Mouse (Mus musculus) WW6 (cell line): ENCODE results near the gene Epha4.

ENCODE experiments used
- DNase-seq: peaks from one replicate; pipeline ENCODE4 v3.0.0-alpha.2; 2013; ENCODE audit warnings: low read depth, low spot score

Epha4 gene

DNA sequence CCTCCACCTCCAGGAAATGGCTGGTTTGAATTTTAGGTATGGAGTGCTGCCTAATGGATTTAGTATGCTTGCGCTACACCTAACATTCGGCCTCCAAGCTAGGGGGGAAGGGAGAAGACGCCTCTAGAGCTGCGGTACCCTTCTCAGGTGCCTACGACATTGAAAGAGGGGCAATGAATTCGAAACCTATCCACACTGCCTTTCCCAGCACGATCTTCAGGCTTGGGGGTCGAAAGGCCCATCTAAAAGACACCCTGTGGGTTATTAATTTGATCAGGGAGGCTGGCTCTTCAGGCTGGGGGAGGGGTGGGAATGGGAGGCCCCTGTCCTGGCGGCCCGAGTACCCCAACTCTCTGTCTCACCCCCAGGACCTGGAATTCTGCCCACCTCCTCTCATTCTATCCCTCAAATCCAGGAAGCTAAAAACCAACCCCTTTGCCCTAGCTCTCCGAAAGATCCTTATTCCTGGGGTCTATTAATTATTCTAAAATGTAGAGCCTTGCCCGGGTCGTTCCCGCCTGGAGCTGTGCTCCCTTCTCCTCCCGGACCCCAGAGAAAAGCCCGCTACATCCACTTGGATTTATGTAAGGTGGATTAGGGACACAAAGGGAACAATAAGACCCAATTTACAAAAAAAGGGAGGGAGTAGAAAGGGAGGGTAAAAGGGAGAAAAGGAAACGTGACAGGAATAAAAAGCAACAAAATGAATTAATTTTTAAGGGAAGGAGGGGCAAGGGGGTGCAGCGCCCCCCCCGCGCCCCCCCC, 2.3 kb downstream of the Epha4 start:
- DNase-seq = no peak

DNA sequence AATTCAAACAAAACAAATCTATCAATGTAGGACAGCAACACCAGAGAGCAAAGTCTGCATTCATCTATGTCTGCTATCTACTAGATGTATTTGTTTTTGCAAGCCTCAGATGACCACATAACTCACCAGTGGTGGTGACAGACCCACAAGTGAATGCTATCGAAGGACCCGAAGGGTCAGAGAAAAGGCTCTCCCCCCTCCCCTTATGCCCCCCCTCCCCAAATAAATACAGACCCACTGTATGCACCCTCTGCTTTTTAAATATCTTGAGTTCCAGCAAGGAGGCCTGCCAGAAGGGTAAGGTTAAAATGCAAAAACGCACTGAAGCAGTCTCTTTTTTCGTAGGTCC, 2.9 kb downstream of the Epha4 start:
- DNase-seq = no peak

DNA sequence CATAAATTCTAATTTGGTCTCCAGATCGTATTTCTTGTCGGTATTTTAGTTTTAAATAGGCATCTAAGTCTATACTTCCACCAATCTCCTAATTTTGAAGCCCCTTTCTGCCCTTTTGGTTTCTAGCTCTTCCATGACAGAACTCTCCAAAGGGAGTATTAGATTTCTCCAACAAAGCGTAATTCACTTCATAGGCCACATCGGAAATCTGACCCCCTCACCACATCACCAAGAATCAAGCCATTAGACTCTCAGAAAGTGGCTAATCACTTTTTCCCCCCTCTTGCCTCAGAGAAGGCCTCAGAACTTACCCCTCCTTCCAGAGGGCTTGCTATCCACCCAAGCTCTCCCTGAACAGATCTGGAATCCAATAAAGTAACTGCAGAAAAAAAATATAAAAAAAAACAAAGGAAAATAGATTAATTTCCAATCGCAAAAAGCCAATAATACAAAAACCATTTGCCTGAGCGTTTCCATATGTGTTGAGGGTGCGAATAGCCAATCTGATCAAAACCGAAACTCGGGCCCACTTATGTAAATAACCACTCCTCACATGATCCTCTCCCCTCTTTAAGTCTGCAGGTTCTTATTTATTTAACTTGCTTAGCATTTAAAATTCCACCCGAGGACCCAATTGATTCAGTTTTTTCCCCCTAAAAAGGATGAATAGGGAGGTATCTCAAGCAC, 3.4 kb downstream of the Epha4 start:
- DNase-seq = no peak

DNA sequence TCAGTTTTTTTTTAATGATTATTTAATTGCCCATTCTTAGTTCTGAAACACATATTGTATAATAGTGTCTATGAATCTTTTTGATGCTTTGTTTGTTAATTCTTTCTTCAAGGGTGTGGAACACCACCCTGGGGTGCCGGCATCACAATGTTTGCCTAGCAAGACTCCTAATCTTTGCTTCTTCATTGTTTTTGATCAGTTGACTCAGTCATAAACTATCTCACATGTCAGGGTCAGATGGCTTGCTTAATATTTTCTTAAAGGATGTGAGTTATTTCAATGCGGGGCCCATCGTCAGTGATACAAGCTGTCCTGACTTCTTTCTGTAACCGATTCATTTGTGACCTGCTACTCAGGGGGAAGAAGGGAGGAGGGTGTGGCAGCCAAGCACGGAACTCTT, 4.3 kb downstream of the Epha4 start:
- no peak for DNase-seq

DNA sequence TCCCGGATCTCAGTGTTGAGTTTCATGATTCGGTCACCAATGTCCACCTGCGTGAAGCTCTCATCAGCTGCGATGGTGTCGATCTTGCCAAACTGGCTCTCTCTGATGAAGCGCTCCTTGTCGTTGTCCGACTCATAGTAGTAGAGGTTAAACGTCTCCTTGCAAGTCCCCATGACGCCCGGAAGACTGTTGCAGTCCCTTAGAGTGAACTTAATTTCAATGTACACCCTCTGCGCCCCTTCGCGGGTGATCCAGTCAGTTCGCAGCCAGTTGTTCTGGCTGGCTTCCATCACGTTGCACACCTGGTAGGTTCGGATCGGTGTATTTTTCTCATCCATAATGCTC, 8.1 kb downstream of the Epha4 start:
- no peak for DNase-seq

DNA sequence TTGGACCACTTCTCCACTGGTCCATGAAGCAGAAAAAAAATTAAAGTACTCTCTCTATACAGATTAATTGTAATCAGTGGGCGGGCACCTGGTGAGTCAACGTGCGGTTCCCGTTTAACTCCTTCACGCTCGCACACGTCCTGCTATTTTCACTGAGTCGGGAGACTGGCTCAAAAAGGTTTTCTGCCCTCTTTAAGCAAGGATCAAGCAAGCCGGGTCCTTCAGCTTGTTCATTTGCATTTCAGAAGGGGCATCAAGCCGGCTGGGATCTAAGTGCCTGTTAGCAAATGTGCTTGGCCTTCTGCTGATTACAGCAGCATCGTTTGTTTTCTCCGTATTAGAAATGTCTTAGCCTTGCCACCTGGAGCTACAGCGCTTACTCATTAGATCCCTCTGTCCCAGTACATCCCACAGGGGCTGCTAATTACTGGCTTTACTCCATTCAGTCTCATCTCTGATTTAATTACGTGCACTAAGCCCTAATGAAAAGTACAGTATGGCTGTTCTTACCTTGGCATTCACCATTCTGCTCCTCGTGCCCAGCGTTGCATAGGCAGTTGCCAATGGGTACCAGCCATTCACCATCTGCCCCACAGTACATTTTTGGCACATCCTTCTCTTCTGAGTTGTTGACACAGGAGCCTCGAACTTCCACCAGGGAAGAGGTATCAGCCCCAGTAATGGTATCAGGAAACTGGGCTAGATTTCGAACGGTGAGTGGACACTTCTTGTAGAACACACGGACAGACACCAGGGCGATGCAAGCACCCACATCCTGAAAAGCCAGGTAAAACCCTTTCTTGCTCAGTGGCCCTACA, 8.6 kb downstream of the Epha4 start:
- DNase-seq = no peak

DNA sequence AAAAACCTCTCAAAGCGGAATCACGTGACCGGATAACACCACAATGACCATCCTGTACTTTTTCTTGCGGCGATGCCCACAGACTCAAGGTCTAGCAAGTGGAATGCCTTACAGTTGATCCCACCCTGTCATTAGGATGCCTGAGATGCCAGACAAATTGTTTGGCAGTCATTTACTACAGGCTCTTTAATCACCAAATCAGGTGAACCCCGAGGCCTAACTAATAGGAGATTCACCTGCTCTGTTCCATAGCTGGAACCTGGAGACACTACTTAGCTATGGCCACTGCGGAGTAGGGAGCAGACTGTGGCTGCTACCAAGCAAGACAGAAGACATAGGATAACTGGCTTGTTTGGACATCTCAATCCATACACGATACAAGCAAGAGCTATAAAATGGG, 9.6 kb downstream of the Epha4 start:
- no peak for DNase-seq

DNA sequence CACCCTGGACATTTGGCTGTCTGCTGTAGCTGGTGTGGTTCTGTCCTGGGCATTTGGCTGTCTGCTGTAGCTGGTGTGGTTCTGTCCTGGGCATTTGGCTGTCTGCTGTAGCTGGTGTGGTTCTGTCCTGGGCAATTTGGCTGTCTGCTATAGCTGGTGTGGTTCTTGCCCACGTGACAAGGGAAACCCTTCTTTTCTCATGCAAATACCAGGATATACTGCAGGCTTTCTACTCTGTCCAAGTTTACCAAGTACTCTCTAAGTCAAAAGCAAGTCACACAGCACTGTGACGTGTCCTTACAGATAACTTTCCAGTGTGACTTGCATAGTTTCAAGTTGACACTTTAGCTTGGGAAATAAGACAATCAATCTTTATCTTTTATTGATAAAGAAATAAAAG, 10.1 kb downstream of the Epha4 start:
- no peak for DNase-seq

DNA sequence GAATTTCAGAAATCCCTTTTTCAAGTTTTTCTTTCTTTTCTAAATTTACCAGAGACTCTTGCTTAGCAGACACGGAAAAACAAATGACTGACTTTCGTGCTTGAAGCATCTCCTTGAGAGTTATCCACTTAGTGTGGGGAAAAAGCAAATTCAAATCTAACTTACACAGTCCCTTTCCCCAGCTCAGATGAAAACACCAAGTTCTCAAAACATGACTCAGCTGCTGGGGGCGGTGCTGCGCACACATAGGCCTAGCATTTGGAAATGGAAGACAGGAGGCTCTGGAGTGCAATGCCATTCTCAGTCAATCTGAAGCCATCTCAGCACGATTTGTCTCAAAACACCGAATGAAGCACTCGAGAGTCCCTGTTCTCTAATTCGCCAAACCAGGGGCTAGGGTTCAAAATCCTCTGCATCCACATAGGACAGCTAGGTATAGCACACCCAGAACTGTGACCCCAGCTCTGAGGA, 11.1 kb downstream of the Epha4 start:
- DNase-seq = no peak

DNA sequence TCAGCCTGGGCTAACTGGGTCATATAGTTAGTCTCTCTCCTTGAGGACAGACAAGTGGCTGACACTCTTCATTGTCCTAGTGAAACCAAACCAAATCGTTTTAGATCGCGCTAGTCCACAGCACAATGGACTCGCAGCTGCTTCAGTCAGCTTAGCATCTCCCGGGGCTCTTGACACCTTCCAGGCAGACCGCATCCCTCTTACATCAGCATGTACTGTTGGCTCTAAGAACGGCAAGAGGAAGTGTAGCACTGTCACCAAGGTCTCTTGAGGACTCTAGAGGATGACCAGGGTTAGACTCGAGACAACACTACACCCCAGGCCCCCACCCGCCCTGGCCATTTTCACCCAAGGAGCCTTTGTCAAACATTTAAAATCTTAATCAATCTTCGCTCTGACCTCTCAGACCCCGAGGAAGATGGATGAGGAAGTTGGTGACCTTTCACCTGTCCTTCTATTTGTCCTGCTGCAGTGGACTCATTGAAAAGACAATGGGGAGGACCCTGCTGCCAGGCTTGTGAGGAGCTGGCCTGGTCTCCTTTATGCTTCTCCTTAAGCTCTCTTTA, 12.3 kb downstream of the Epha4 start:
- DNase-seq = no peak

DNA sequence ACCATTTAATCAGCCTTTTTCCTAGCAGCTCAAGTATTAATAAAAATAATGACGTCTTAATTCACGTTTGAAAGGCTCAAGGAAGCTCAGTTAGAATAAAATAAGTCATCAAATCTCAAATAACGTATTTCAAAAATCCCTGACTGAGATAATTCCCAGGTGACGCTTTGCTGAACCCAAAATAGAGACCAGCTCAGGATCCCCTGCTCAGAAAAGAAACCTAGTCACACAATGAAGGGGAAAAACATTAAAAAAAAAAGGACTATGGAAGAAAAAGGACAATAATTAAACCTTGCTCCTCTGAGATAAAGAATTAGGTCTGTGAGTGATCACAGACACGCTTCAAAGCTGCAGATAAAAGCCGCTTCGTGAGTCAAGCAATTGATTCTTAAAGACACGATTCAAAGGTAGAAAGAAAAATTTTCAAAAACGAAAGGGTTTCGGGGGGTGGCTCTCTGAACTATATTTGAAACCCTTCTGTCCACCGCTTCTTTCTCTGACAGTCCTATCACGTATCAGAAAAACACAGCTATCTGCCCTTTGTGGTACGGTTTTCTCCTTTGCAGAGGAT, 13.4 kb downstream of the Epha4 start:
- no peak for DNase-seq

DNA sequence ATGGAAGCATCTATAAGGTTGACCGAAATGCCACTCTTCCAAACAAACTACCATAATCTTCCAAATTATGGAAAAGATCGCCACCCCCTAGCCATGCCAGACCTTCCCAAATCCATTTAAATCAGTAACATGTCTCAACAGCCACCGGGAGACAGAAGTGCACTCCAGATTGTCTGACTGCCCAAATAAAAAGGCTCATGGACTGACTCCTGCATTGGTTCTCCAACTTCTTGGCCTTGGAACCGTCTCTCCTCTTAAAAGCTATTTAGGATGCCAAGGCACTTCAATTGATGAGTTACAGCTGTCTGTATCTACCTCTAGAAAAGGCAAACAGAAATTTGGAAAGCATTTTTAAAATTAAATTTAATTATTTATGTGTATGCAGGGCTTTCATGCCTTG, 17.4 kb downstream of the Epha4 start:
- DNase-seq = no peak

DNA sequence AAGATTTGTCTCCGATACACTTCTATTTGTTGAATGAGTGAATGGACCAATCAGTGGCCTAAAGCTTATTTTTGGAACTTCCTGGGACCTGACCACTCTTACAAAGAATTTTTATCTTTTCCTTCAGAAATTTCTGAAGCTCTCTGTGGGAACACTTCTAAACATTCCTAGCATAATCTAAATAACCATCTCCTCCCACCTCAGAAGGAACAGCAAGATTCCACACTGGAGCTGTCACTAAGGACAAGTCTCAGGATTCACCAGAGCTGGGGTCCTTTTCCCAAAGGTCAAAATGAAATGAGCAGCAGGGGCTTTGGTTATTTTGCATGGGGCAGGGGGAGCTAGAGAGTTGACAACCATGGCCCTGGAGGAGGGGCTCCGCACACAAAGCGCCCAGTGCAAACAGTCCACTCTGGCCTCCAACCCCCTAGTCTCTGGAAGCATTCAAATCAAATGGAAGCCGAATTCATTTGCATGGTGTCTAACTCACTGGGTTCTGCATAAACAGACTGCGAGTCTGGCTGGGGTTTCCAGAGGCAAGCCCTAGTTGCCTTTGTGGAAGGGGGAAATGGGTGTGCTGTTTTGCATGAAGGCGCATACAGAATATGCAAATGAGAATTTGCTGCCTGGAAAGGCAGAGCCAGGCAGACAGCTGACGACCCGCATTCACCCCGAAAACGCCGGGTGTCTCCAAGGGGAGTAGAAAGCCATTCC, 18.3 kb downstream of the Epha4 start:
- peak; percentile 40 for DNase-seq

DNA sequence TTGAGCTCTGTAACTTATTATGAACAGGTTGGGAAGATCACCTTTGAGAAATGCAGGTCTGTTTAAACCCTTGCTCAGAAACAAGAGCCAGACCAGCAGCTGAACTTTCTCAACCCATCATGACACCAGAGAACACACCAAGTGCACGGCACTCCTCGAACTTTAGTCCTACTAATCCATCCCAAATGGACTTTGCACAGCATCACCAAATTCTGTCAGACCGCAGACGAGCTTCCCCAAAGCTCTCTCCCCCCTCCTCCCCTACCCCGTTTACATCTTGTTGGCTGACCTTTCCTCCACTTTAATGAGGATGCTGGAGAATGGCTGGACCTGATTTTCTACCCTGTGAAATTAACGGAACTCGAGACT, 19.1 kb downstream of the Epha4 start:
- DNase-seq = no peak

DNA sequence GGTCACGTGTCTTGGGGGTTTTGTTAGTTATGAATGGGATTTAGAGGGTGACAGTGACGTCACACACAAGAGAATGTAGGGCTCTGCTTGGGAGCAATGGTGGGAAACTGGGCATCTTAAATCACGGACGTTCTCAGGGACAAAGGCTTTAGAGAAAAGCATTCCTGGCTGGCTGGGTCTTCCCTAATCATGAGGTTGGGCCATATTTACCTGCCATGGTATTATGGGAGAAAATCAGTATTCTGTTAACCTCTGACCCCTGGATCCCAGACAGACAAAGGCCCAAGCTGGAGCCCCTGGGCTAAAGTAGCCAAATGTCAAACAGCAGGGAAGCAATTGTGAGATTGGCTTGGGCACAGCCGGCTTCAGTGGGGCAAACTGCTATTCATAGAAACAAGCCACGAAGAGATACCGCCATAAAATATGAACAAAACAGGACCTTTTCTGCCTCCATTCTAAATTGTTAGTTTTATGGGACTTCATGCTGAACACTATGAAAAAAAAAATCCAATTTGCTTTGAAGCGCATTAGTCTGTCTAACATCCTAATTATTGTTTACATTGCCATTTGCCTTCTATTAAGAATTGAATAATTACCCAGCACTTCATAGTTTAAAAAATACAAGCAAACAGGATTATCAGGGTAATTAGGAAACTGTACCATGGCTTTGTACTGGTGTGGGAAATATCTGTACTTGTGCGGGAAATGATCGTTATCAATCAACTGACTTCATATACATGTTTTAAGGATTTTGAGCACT, 19.7 kb downstream of the Epha4 start:
- no peak for DNase-seq

DNA sequence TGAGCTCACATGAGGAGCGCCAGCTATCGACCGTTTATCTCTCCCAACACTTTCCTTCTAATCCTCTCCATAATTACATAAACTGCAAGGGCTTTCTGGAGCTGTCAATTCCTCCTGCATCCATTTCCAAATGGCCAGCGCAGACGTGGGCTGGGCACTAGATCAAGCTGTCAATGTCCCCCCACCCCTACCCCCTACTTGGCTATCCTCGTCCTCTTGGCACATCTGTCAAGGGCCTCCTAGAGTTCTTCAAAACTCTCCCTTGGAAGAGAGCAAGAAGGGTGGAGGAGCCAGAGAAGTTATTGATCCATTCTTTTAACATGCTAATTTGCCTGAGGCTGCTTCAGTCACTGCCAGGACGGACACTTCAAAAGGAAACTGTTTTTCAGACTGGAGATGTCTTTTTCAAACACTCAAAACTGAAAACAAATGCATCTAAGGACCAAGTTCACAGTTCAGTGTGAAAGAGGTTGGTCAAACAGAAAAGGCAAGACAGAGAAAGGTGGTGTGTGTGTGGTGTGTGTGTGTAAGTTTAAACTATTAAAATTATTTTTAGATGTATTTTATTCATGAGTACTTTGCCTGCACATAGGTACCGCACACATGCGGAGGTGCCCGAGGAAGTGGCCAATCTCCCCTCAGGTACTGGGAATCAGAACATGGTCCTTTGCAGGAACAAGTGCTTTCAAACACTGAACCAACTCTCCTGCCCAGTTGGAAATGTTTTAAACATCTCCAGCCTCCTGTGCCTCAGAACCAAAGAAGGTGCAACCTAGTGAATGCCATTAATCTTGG, 20.9 kb downstream of the Epha4 start:
- DNase-seq = no peak

DNA sequence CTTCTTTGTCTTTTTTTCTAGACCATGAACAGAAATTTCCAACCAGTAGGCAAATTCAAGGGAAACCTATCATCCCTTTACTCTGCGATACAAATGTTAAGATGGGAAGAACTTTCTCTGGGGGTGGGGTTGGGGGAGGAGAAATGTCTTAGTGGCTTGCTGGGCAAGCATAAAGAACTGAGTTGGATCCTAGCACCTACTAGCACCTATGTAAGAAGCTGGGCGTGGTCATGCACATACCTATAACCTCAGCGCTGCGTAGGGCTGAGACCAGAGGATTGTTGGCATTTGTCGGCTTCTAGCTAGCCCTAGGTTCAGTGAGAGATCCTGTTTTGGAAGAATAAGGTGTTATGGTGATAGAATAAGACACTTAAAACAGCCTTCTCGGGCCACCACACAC, 24.7 kb downstream of the Epha4 start:
- DNase-seq = no peak

DNA sequence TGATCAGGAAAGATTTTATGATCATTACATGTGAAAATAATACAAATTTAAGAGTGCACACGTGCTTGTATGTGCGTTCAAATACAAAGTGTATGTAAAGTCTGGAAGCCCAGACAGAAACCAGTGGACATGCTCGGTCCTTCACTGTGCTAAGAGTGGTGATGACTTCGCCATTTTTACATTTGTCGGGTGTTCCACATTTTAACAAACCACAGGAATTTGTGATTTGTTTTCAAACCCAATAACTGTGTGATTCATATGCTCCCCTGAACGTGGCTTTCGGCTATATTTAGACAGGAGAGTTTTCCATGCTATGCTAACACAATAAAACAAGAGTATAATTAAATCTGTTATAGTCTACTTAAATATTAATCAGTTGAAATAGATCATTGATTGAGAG, 25.5 kb downstream of the Epha4 start:
- DNase-seq = no peak

DNA sequence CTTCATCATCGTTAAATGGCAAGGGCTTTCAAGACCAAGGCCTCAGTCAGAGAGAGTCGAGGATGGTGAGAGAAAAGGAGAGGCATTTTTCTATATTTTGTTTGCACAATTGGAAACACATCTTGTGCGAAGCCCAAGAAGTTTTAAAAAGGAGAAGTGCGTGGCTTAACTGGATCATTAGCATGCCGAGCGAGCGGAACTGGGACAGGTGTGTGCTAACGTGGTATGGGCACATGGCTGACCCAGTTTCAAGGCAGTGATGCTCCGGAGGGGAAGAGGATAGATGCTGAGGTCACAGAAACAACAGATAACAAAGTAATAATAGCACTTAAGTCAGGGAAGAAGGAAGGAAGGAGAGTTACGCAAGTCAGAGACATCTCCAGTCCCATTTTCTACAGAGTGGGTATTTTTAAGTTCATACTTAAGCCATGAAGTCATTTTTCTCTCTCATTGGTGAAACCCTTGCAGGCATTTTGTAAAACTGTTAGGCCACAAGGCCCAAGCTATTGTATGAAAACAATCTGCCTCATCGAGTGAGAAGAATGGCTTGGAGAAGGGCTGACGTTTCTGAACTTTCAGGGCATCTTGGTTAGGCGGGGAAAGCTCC, 26.9 kb downstream of the Epha4 start:
- no peak for DNase-seq
